Mouse (Mus musculus) MEL (cell line): ENCODE measurements around the gene Tubb4a. TPM values are rescaled to one million over a fixed set of nuclear protein-coding genes. Genes with fewer than 3 reads are reported as not detected.

Experiments
- DNase-seq: peaks from one replicate; pipeline ENCODE4 v3.0.0; 2011; ENCODE audit warnings: low read depth, low spot score
- H3K27ac ChIP-seq: 2 replicates; pipeline ENCODE4 v1.5.1; 2012; ENCODE audit warnings: low read depth, mild to moderate bottlenecking, control low read depth, low read length, moderate library complexity; ENCODE audit not compliant: control insufficient read depth
- H3K27me3 ChIP-seq, 2 experiments: fragments of 150-350 bp in 1 of 2; sonication (generic) in 1 of 2; 2 replicates each; pipeline ENCODE4 v1.6.1; 2012; ENCODE audit warnings: low read length in 2 of 2, mild to moderate bottlenecking in 2 of 2, improper control_type of control experiment in 1 of 2, moderate library complexity in 1 of 2; ENCODE audit not compliant: insufficient read depth in 2 of 2, control insufficient read depth in 1 of 2
- H3K36me3 ChIP-seq, 2 experiments: 2 replicates each; pipeline ENCODE4 v1.6.1; 2012 to 2014; ENCODE audit warnings: low read length in 2 of 2, improper control_type of control experiment in 1 of 2, inconsistent platforms in 1 of 2, mild to moderate bottlenecking in 1 of 2; ENCODE audit not compliant: insufficient read depth in 2 of 2, control insufficient read depth in 1 of 2
- H3K4me1 ChIP-seq, 2 experiments: fragments of 150-350 bp in 1 of 2; sonication (generic) in 1 of 2; 2 replicates each; pipeline ENCODE4 v1.6.1; 2012; ENCODE audit warnings: low read length in 2 of 2, improper control_type of control experiment in 1 of 2, mild to moderate bottlenecking in 1 of 2; ENCODE audit not compliant: insufficient read depth in 2 of 2, control insufficient read depth in 1 of 2
- H3K4me3 ChIP-seq, 2 experiments: fragments of 150-350 bp in 1 of 2; sonication (generic) in 1 of 2; 2 replicates each; pipeline ENCODE4 v1.5.1; 2012; ENCODE audit warnings: low read depth in 2 of 2, low read length in 2 of 2, mild to moderate bottlenecking in 2 of 2, moderate library complexity in 2 of 2, control low read depth in 1 of 2, improper control_type of control experiment in 1 of 2; ENCODE audit not compliant: control insufficient read depth in 1 of 2, insufficient read depth in 1 of 2
- H3K79me2 ChIP-seq: 2 replicates; pipeline ENCODE4 v1.6.1; 2012; ENCODE audit warnings: mild to moderate bottlenecking, low read length, moderate library complexity; ENCODE audit not compliant: control insufficient read depth, poor library complexity, insufficient read depth
- H3K9ac ChIP-seq: 2 replicates; pipeline ENCODE4 v1.6.1; 2012; ENCODE audit warnings: low read depth, mild to moderate bottlenecking, control low read depth, low read length, moderate library complexity; ENCODE audit not compliant: control insufficient read depth, poor library complexity, severe bottlenecking
- H3K9me3 ChIP-seq: fragments of 150-350 bp; sonication (generic); replicated peaks from 2 replicates; pipeline ENCODE4 v1.6.1; 2012; ENCODE audit warnings: mild to moderate bottlenecking, low read length, improper control_type of control experiment, moderate library complexity; ENCODE audit not compliant: insufficient read depth
- BHLHE40 ChIP-seq: IDR thresholded peaks from 2 replicates; pipeline ENCODE4 v1.6.1; 2012; ENCODE audit warnings: low read depth, mild to moderate bottlenecking, inconsistent platforms, low read length, improper control_type of control experiment, borderline replicate concordance
- CHD1 ChIP-seq: IDR thresholded peaks from 2 replicates; pipeline ENCODE4 v1.6.1; 2012; ENCODE audit warnings: low read depth, mild to moderate bottlenecking, inconsistent platforms, low read length, improper control_type of control experiment
- CTCF ChIP-seq, 3 experiments: IDR thresholded peaks in 2 of 3; conservative IDR thresholded peaks in 1 of 3; 2 replicates each; pipeline ENCODE4 v1.5.1; 2011 to 2012; ENCODE audit warnings: low read length in 3 of 3, low read depth in 2 of 3, mild to moderate bottlenecking in 2 of 3, improper control_type of control experiment in 1 of 3, inconsistent platforms in 1 of 3, mixed read lengths in 1 of 3, moderate library complexity in 1 of 3; ENCODE audit not compliant: control insufficient read depth in 1 of 3, insufficient read depth in 1 of 3, poor library complexity in 1 of 3, severe bottlenecking in 1 of 3
- E2F4 ChIP-seq: IDR thresholded peaks from 2 replicates; pipeline ENCODE4 v1.6.1; 2011; ENCODE audit warnings: low read depth, low read length, improper control_type of control experiment, borderline replicate concordance
- ELF1 ChIP-seq: IDR thresholded peaks from 2 replicates; pipeline ENCODE4 v1.6.1; 2014; ENCODE audit warnings: low read depth, mild to moderate bottlenecking, inconsistent platforms, low read length, improper control_type of control experiment, moderate library complexity
- ETS1 ChIP-seq: IDR thresholded peaks from 2 replicates; pipeline ENCODE4 v1.6.1; 2012; ENCODE audit warnings: low read depth, mild to moderate bottlenecking, inconsistent platforms, low read length, improper control_type of control experiment, moderate library complexity
- MAX ChIP-seq: IDR thresholded peaks from 2 replicates; pipeline ENCODE4 v1.6.1; 2011; ENCODE audit warnings: low read length, improper control_type of control experiment
- MEF2A ChIP-seq: IDR thresholded peaks from 2 replicates; pipeline ENCODE4 v1.6.1; 2014; ENCODE audit warnings: low read depth, mild to moderate bottlenecking, inconsistent platforms, low read length, improper control_type of control experiment; ENCODE audit not compliant: poor library complexity, insufficient replicate concordance, severe bottlenecking; ENCODE audit errors: extremely low read depth
- MYC ChIP-seq: IDR thresholded peaks from 2 replicates; pipeline ENCODE4 v1.6.1; 2011; ENCODE audit warnings: low read depth, mild to moderate bottlenecking, low read length, improper control_type of control experiment, moderate library complexity
- NRF1 ChIP-seq: IDR thresholded peaks from 2 replicates; pipeline ENCODE4 v1.6.1; 2014; ENCODE audit warnings: low read depth, mild to moderate bottlenecking, inconsistent platforms, low read length, improper control_type of control experiment, moderate library complexity; ENCODE audit not compliant: poor library complexity, insufficient read depth, severe bottlenecking
- POLR2A ChIP-seq, 2 experiments: IDR thresholded peaks; 2 replicates each; pipeline ENCODE4 v1.6.1; 2011 to 2012; ENCODE audit warnings: low read length in 2 of 2, mild to moderate bottlenecking in 2 of 2, control low read depth in 1 of 2, improper control_type of control experiment in 1 of 2, low read depth in 1 of 2, moderate library complexity in 1 of 2; ENCODE audit not compliant: control insufficient read depth in 1 of 2, insufficient read depth in 1 of 2, poor library complexity in 1 of 2
- POLR2AphosphoS2 ChIP-seq: IDR thresholded peaks from 2 replicates; pipeline ENCODE4 v1.6.1; 2011; ENCODE audit warnings: low read length, improper control_type of control experiment
- SIN3A ChIP-seq: IDR thresholded peaks from 2 replicates; pipeline ENCODE4 v1.6.1; 2012; ENCODE audit warnings: low read length, improper control_type of control experiment, inconsistent platforms
- SMC3 ChIP-seq: IDR thresholded peaks from 2 replicates; pipeline ENCODE4 v1.6.1; 2011; ENCODE audit warnings: low read depth, low read length, improper control_type of control experiment
- TAL1 ChIP-seq: IDR thresholded peaks from 2 replicates; pipeline ENCODE4 v1.6.1; 2012; ENCODE audit warnings: mild to moderate bottlenecking, inconsistent platforms, low read length, moderate library complexity, mixed read lengths
- TBP ChIP-seq: IDR thresholded peaks from 2 replicates; pipeline ENCODE4 v1.8.0; 2011; ENCODE audit warnings: low read depth, low read length, improper control_type of control experiment
- USF1 ChIP-seq: IDR thresholded peaks from 2 replicates; pipeline ENCODE4 v1.6.1; 2014; ENCODE audit warnings: low read depth, mild to moderate bottlenecking, inconsistent platforms, low read length, improper control_type of control experiment, moderate library complexity
- ZC3H11A ChIP-seq: IDR thresholded peaks from 2 replicates; pipeline ENCODE4 v1.6.1; 2012; ENCODE audit warnings: low read depth, mild to moderate bottlenecking, inconsistent platforms, low read length, improper control_type of control experiment
- ZKSCAN1 ChIP-seq: IDR thresholded peaks from 2 replicates; pipeline ENCODE4 v1.6.1; 2012; ENCODE audit warnings: low read depth, mild to moderate bottlenecking, inconsistent platforms, low read length, improper control_type of control experiment, moderate library complexity
- ZNF384 ChIP-seq: IDR thresholded peaks from 2 replicates; pipeline ENCODE4 v1.6.1; 2012; ENCODE audit warnings: low read depth, mild to moderate bottlenecking, inconsistent platforms, low read length, improper control_type of control experiment
- polyA plus RNA-seq, 2 experiments: library from polyadenylated mRNA; stranded (reverse) in 1 of 2; unstranded in 1 of 2; fragments of >175 nt in 1 of 2; fragments of >200 nt in 1 of 2; gene quantifications; 2 replicates each; pipeline versions ENCODE4 v1.2.1 to v1.2.4; 2012; ENCODE audit warnings: low replicate concordance in 2 of 2, low read depth in 1 of 2; ENCODE audit not compliant: insufficient read length in 2 of 2, insufficient read depth in 1 of 2, missing spikeins in 1 of 2
- total RNA-seq: library from RNA; depleted of rRNA; stranded (reverse); fragments of 300-350 nt; gene quantifications from 2 replicates; pipeline ENCODE4 v1.2.3, GENCODE M21; 2012

Tubb4a gene
- total and polyA plus RNA-seq, 3 experiments = 0.35 to 6.4 TPM; not detected in 1

DNA sequence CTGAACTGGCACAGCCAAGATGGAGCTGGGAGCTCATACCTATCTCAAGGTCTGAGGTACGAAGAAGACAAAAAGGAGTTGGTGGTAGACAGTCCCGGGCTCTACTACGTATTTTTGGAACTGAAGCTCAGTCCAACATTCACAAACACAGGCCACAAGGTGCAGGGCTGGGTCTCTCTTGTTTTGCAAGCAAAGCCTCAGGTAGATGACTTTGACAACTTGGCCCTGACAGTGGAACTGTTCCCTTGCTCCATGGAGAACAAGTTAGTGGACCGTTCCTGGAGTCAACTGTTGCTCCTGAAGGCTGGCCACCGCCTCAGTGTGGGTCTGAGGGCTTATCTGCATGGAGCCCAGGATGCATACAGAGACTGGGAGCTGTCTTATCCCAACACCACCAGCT, 19.5 kb upstream of the Tubb4a start (continued):
- TF ChIP-seq MAX = no peak
- no peak for TF ChIP-seq CTCF (IDR thresholded peaks at IDR 0.05 in 2 of 3, conservative IDR thresholded peaks at IDR 0.05 in 1 of 3; ENCODE audit: control insufficient read depth in 1 of 3, insufficient read depth in 1 of 3, low read depth in 2 of 3, low read length in 3 of 3, poor library complexity in 1 of 3, severe bottlenecking in 1 of 3)
- no peak for TF ChIP-seq SIN3A
- TF ChIP-seq ETS1 = no peak

DNA sequence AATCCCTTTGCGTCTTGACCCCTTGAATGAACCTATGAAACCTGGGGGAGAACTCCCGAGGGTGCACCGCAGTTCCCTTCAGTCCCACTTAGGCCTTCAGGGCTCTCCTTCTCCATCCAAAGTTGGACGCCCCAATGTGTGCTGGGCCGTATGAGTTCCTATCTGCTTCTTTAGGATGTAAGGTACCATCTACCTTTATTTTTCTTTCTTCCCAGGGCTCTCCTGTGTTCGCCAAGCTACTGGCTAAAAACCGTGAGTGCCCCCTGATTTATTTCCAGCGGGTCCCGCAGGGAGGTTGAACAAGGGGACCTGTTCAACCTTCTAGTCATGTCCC, 18.4 kb upstream of the Tubb4a start:
- H3K27ac ChIP-seq = no peak overlapping the region
- DNase-seq = no peak
- H3K4me3 ChIP-seq = peak overlapping the region; percentile 23 to 67; a peak in 3 of 4 replicates
- no peaks in the 10 kb centered on the region for H3K27me3 ChIP-seq
- no peaks in the 10 kb centered on the region for H3K79me2 ChIP-seq
- H3K36me3 ChIP-seq = peaks cover 0 to 25% of the 10 kb centered on the region in 2 experiments; a peak in 2 of 4 replicates
- H3K9me3 ChIP-seq = no peaks in the 10 kb centered on the region
- H3K4me1 ChIP-seq = peaks cover 2 to 31% of the 10 kb centered on the region in 2 experiments
- H3K9ac ChIP-seq = no peak overlapping the region
- no peak for TF ChIP-seq BHLHE40
- no peak for TF ChIP-seq MYC
- no peak for TF ChIP-seq MAX
- TF ChIP-seq NRF1 = no peak
- TF ChIP-seq E2F4 = no peak
- TF ChIP-seq SMC3 = no peak
- TF ChIP-seq ZC3H11A = no peak
- TF ChIP-seq POLR2A (IDR thresholded peaks at IDR 0.05; ENCODE audit: control insufficient read depth in 1 of 2, insufficient read depth in 1 of 2, low read depth in 1 of 2, low read length in 2 of 2, poor library complexity in 1 of 2) = no peak
- no peak for TF ChIP-seq CHD1
- no peak for TF ChIP-seq ELF1
- no peak for TF ChIP-seq TAL1
- no peak for TF ChIP-seq MEF2A
- no peak for TF ChIP-seq USF1
- no peak for TF ChIP-seq POLR2AphosphoS2
- TF ChIP-seq ZNF384 = no peak
- no peak for TF ChIP-seq TBP
- TF ChIP-seq ZKSCAN1 = no peak
- TF ChIP-seq, all 39 proteins: peak for 0
